Mouse (Mus musculus) spleen, adult 2 months (tissue): Measurements from ENCODE around the gene Lrriq4. TPM values are rescaled to one million over a fixed set of nuclear protein-coding genes. Genes with fewer than 3 reads are reported as not detected.

Experiments used
- DNase-seq, 2 experiments: peaks; one replicate each; pipeline versions ENCODE4 v3.0.0 to v3.0.0-alpha.2; 2012 to 2021; ENCODE audit warnings: low spot score in 2 of 2, low read depth in 1 of 2
- H3K27ac ChIP-seq: fragments of 200-500 bp; 2 replicates; pipeline ENCODE4 v1.5.1; 2012; ENCODE audit warnings: low read length, inconsistent platforms; ENCODE audit not compliant: insufficient read depth
- H3K27me3 ChIP-seq: fragments of 200-500 bp; 2 replicates; pipeline ENCODE4 v1.6.1; 2012; ENCODE audit warnings: mild to moderate bottlenecking, moderate library complexity, low read length, inconsistent platforms; ENCODE audit not compliant: control insufficient read depth, insufficient read depth
- H3K36me3 ChIP-seq: fragments of 200-500 bp; 2 replicates; pipeline ENCODE4 v1.6.1; 2012; ENCODE audit warnings: mild to moderate bottlenecking, low read length, inconsistent platforms; ENCODE audit not compliant: control insufficient read depth, insufficient read depth
- H3K4me1 ChIP-seq: fragments of 200-500 bp; 2 replicates; pipeline ENCODE4 v1.6.1; 2011; ENCODE audit warnings: inconsistent platforms; ENCODE audit not compliant: control insufficient read depth, insufficient read depth, insufficient read length
- H3K4me3 ChIP-seq: fragments of 200-500 bp; 2 replicates; pipeline ENCODE4 v1.5.1; 2011; ENCODE audit warnings: mild to moderate bottlenecking, inconsistent platforms; ENCODE audit not compliant: insufficient read depth, insufficient read length; ENCODE audit errors: extremely low read depth
- CTCF ChIP-seq: fragments of 200-500 bp; IDR thresholded peaks from 2 replicates; pipeline ENCODE4 v1.5.1; 2011; ENCODE audit warnings: mild to moderate bottlenecking, inconsistent platforms; ENCODE audit not compliant: insufficient read depth, insufficient read length, insufficient replicate concordance; ENCODE audit errors: extremely low read depth
- POLR2A ChIP-seq: fragments of 200-500 bp; IDR thresholded peaks from 2 replicates; pipeline ENCODE4 v1.6.1; 2011; ENCODE audit warnings: low read depth, low read length, inconsistent platforms
- WGBS: fragments of 180-500 bp; shearing (Covaris S2); methylation state at CpG from one replicate; pipeline ENCODE4 v1.1.7; 2018; 5-methylcytosine and 5-hydroxymethylcytosine counted together
- polyA plus RNA-seq: library from polyadenylated mRNA; depleted of rRNA; stranded (reverse); fragments of >200 nt; gene quantifications from 2 replicates; pipeline ENCODE4 v1.2.3, GENCODE M21; 2012

Lrriq4 gene
- polyA plus RNA-seq, 1 experiment: not detected

DNA sequence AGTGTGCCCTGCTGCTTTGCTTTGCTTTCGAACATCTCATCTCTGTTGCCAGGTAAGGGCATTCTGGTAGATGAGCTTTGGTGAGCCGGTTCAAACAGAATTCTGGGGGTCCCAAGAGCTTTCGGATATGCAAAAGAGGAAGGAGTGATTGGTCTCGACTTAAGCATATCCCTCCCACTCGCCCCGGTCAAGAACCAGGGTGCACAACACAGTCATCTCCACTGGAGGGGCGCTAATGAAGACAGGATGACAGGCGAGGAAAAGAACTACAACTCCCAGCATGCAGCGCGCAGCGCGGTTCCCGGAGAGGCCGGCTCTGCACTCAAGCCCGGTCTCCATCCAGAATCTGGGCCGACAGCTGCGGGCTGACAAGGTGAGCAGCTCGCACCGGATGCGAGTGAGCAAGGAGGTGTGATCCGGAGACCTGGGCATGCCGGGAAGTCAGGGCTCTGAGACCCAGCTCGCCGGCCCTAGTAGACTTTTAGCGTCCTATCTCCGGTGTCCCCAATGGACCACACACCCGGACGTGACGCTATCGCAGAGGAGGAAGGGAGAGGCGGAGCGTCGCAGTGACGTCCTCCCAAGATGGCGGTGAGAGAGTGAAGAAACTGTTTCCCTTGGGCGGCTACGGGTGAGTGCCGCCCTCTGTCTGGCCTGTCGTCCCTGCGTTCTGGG, 42.1 kb upstream of the Lrriq4 start, which contains the start of gene Mynn:
TSS of gene Mynn (plus strand) at position 1 of the 675 bp plus-strand sequence.
- Histone ChIP-seq H3K4me1 (0 out of 2 replicates have a peak, but pooled peaks cover 4% of the 10 kb centered on the region), H3K4me3 (peak within 1 kb of the TSS; percentile 87), H3K36me3 (peaks cover 3% of the 10 kb centered on the region), H3K27ac (peak within 1 kb of the TSS; percentile 96), H3K27me3 (peaks cover 2% of the 10 kb centered on the region; the same call in 1 of the 2 replicates)
- TF ChIP-seq POLR2A: peak; percentile 15
- 0 out of 2 replicates have a peak, but pooled peaks have one; percentile 28 for TF ChIP-seq CTCF
- DNase-seq: peak; percentile 96 to 98
- WGBS: under 1% methylated on average over 40 of the region's 40 CpGs

DNA sequence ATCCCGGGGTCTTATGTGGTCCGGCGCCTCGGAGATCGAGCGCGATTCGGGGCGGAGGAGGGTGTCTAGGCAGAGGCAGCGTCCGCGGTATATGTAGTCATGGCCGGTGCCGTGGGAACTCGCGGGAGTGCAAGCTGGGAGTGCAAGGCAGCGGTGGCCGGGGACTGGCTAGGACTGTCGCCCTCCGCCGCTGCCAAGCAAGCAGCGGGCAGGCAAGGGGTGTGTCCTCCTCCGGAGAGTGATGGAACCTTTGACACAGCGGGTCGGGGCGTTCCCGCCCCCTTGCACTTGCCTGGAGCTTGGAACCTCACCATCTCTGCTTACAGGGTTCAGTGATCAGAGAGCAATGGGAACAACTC, 41.6 kb upstream of the Lrriq4 start:
- WGBS: under 1% methylated on average over 27 of the region's 27 CpGs
- TF ChIP-seq POLR2A (no peak; the same call in 1 of the 2 replicates), CTCF (no peak)
- H3K27ac ChIP-seq: peak overlapping the region; percentile 96
- 0 out of 2 replicates have a peak, but pooled peaks cover 4% of the 10 kb centered on the region for H3K4me1 ChIP-seq
- DNase-seq: peak in 1 of 2 experiments; percentile 53
- H3K27me3 ChIP-seq: peaks cover 2% of the 10 kb centered on the region; the same call in 1 of the 2 replicates
- H3K36me3 ChIP-seq: peaks cover 6% of the 10 kb centered on the region
- H3K4me3 ChIP-seq: peak overlapping the region; percentile 87

DNA sequence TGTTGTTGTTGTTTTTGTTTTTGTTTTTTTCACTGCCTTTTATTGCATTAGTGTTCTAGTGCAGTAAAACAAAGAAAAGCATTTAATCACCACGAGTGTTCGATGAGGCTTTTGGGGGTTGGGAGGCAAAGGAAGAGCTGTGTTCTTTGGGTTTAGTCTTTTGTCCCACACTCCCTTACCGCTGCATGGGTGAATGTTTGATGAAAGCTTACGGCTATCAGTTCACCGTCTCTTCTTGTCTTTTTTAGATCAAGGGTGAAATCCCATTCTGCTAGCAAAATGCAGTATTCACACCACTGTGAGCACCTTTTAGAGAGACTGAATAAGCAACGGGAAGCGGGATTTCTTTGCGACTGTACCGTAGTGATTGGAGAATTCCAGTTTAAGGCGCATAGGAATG, 41.1 kb upstream of the Lrriq4 start:
- no peak for TF ChIP-seq POLR2A
- TF ChIP-seq CTCF: no peak

DNA sequence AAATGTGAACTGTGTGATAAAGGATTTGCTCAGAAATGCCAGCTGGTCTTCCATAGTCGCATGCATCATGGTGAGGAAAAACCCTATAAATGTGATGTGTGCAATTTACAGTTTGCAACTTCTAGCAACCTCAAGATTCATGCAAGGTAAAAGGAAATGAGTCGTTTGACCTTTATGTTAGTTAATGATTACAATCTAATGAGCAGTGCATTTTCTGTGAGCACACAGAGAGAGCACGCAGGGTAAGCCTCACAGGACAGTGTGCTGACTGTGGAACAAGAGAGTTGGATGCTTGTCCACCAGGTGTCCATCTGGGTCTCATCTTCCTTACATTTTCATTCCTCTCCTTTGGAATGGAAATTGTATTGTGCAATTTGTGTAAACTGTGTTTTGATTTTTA, 35.3 kb upstream of the Lrriq4 start:
- peaks cover 42% of the 10 kb centered on the region for H3K36me3 ChIP-seq
- TF ChIP-seq POLR2A (no peak), CTCF (no peak)
- no peak overlapping the region for H3K4me3 ChIP-seq
- no peak for DNase-seq
- 86% methylated on average over 3 of the region's 3 CpGs for WGBS
- H3K27me3 ChIP-seq: no peaks in the 10 kb centered on the region
- H3K4me1 ChIP-seq: no peaks in the 10 kb centered on the region
- H3K27ac ChIP-seq: no peak overlapping the region

More for the DNA sequence above, 41.1 kb upstream of the Lrriq4 start:
- H3K36me3 ChIP-seq: peaks cover 7% of the 10 kb centered on the region
- peak overlapping the region; percentile 6; the same call in 1 of the 2 replicates for H3K4me3 ChIP-seq
- no peak overlapping the region for H3K27ac ChIP-seq
- DNase-seq: no peak
- H3K27me3 ChIP-seq: peaks cover 2% of the 10 kb centered on the region; the same call in 1 of the 2 replicates
- 0 out of 2 replicates have a peak, but pooled peaks cover 4% of the 10 kb centered on the region for H3K4me1 ChIP-seq
- 58% methylated on average over 10 of the region's 10 CpGs for WGBS

DNA sequence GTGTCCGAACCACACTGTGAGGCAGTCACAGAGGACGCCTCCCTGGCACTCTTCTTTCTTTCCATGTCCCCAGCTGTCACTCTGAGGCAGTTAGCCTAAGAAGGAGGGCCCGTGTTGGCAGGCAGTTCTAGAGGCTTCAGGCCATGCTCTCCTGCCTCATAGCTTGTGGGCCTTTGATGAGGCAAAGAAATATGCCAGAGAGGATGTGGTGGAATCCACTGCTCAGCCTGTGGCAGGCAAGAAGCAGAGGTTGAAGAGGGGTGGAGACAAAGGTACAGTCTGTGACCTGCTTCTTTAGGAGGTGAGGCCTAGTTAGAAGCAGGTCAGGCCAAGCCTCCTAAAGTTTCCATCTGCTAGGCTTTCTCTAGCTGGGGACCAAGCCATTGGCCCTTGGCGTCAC, 33.4 kb upstream of the Lrriq4 start:
- Histone ChIP-seq H3K27ac (no peak overlapping the region), H3K4me3 (no peak overlapping the region), H3K36me3 (peaks cover 51% of the 10 kb centered on the region), H3K27me3 (no peaks in the 10 kb centered on the region), H3K4me1 (no peaks in the 10 kb centered on the region)
- no peak for DNase-seq
- 84% methylated on average over 4 of the region's 4 CpGs for WGBS
- TF ChIP-seq POLR2A: no peak

DNA sequence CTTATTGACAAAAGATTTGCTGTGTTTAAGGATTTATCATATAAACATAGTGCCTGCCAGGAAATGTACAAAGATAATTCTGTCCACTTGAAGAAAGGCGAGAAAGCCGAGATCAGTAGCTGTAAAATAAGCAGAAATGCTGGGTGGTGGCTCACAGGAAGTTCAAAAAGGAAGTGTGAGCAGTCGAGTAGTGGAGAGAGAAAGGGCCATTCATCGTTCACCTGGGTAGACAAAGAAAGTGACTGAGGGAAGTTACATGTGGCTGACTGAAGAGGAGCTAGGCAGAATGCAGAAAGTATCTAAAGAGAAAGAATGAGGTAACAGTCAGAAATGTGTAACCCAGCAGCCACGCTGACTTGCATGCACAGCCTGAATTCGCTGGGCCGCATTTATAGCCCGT, 24.2 kb upstream of the Lrriq4 start:
- 43% methylated on average over 8 of the region's 8 CpGs for WGBS
- H3K27me3 ChIP-seq: no peaks in the 10 kb centered on the region
- TF ChIP-seq POLR2A (no peak), CTCF (no peak)

DNA sequence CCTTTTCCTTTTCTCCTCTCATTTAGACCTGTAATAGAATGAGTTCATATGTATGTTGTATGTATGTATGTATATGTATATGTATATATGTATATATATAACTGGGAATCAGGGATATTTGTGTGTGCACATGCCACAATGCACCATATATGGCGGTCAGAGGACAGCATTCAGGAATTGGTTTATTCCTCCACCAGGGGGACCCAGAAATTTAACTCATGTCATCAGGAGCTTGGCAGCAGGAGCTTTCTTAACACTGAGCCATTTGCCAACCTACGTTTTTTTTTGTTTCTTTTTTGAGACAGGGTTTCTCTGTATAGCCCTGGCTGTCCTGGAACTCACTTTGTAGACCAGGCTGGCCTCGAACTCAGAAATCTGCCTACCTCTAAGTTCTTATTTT, 10.6 kb upstream of the Lrriq4 start:
- 68% methylated on average over 3 of the region's 3 CpGs for WGBS
- Histone ChIP-seq H3K27ac (no peak overlapping the region), H3K4me3 (no peak overlapping the region), H3K4me1 (no peaks in the 10 kb centered on the region), H3K36me3 (no peaks in the 10 kb centered on the region), H3K27me3 (no peaks in the 10 kb centered on the region)
- DNase-seq: no peak
- TF ChIP-seq POLR2A (no peak), CTCF (no peak)

More for the DNA sequence above, 24.2 kb upstream of the Lrriq4 start:
- DNase-seq: no peak
- H3K4me3 ChIP-seq: no peak overlapping the region
- H3K27ac ChIP-seq: peak overlapping the region; percentile 58
- peaks cover 11% of the 10 kb centered on the region for H3K36me3 ChIP-seq
- H3K4me1 ChIP-seq: no peaks in the 10 kb centered on the region; the same call in 1 of the 2 replicates
